Mouse (Mus musculus) neural tube, embryonic 13.5 days (tissue): ENCODE measurements around the gene 4931428F04Rik. TPM values are rescaled to one million over a fixed set of nuclear protein-coding genes. Genes with fewer than 3 reads are reported as not detected.

Experiments used
- ATAC-seq: fragments of 200-750 bp; cut with Nextera tagmentation; 2 replicates; pipeline ENCODE4 v1.8.0; 2017; ENCODE audit warnings: low read depth, mild to moderate bottlenecking, moderate TSS enrichment, moderate library complexity
- H3K27ac ChIP-seq: fragments of 300-500 bp; sonication (generic); replicated peaks from 2 replicates; pipeline ENCODE4 v1.5.1; 2015; ENCODE audit warnings: moderate library complexity, mild to moderate bottlenecking, inconsistent platforms
- H3K27me3 ChIP-seq: fragments of 300-500 bp; sonication (generic); 2 replicates; pipeline ENCODE4 v1.6.1; 2015; ENCODE audit warnings: mild to moderate bottlenecking, inconsistent platforms
- H3K36me3 ChIP-seq: fragments of 300-500 bp; sonication (generic); 2 replicates; pipeline ENCODE4 v1.6.1; 2015; ENCODE audit warnings: mild to moderate bottlenecking, inconsistent platforms
- H3K4me1 ChIP-seq: fragments of 300-500 bp; sonication (generic); replicated peaks from 2 replicates; pipeline ENCODE4 v1.6.1; 2015; ENCODE audit warnings: inconsistent platforms
- H3K4me2 ChIP-seq: fragments of 300-500 bp; sonication (generic); 2 replicates; pipeline ENCODE4 v1.6.1; 2015; ENCODE audit warnings: inconsistent platforms, mild to moderate bottlenecking, moderate library complexity
- H3K4me3 ChIP-seq: fragments of 300-500 bp; sonication (generic); 2 replicates; pipeline ENCODE4 v1.5.1; 2015; ENCODE audit warnings: mild to moderate bottlenecking, inconsistent platforms
- H3K9ac ChIP-seq: fragments of 300-500 bp; sonication (generic); 2 replicates; pipeline ENCODE4 v1.6.1; 2015; ENCODE audit warnings: moderate library complexity, mild to moderate bottlenecking, inconsistent platforms
- H3K9me3 ChIP-seq: fragments of 300-500 bp; sonication (generic); 2 replicates; pipeline ENCODE4 v1.6.1; 2016; ENCODE audit warnings: inconsistent platforms
- WGBS: fragments of 180-500 bp; shearing (Covaris S2); methylation state at CpG from one replicate; pipeline ENCODE4 v1.1.7; 2015; 5-methylcytosine and 5-hydroxymethylcytosine counted together
- polyA plus RNA-seq: library from polyadenylated mRNA; unstranded; fragments of >200 nt; fragmentation: Nextera tagmentation; extraction: Ambion mirVana; gene quantifications from 2 replicates; pipeline ENCODE4 v1.2.1, GENCODE M21; 2015

Gene 4931428F04Rik
- polyA plus RNA-seq, 1 experiment from 2014 or later = 124 TPM

DNA sequence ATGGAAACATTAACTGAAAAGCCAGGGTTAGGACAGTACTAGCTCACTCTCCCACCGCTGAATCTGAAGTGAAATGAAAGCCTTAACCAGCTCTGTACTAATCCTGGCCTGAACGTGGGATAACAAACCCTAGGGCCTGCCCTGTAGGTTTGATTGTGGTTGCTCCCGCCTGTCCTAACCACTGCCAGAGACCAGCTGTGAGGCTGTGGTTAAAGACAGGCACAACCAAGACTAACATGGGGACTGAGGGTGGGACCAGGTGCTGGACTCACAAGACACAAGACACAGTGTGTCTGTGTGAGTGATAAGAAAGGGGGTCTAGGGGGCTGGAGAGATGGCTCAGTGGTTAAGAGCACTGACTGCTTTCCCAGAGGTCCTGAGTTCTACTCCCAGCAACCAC, 9.1 kb downstream of the 4931428F04Rik start:
- Histone ChIP-seq H3K27me3 (peaks cover 56% of the 10 kb centered on the region), H3K36me3 (peaks cover 51% of the 10 kb centered on the region), H3K9ac (no peak overlapping the region), H3K9me3 (no peaks in the 10 kb centered on the region), H3K27ac (no peak overlapping the region), H3K4me1 (peaks cover 37% of the 10 kb centered on the region), H3K4me2 (no peak overlapping the region), H3K4me3 (no peak overlapping the region)
- no peak for ATAC-seq
- 70% methylated on average over 3 of the region's 3 CpGs for WGBS

DNA sequence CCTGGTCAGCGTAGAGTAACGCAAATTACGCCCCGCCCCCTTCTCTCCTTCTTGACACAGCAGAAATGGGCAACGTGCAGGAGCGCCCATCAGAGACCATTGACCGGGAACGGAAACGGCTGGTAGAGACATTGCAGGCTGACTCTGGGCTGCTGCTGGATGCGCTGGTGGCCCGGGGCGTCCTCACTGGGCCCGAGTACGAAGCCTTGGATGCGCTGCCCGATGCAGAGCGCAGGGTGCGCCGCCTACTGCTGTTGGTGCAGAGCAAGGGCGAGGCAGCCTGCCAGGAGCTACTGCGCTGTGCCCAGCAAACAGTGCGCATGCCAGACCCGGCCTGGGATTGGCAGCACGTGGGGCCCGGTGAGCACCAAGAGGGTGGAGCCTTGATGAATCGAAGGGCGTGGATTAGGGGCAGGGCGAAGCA, 10.7 kb downstream of the 4931428F04Rik start:
- H3K9me3 ChIP-seq = no peaks in the 10 kb centered on the region
- peak; percentile 58; the same call in 1 of the 2 replicates for ATAC-seq
- peaks cover 72% of the 10 kb centered on the region for H3K27me3 ChIP-seq
- H3K4me3 ChIP-seq = peak overlapping the region; percentile 17
- peaks cover 34% of the 10 kb centered on the region for H3K4me1 ChIP-seq
- WGBS = 2% methylated on average over 28 of the region's 28 CpGs
- peak overlapping the region; percentile 31; the same call in 1 of the 2 replicates for H3K9ac ChIP-seq
- H3K36me3 ChIP-seq = peaks cover 39% of the 10 kb centered on the region
- H3K27ac ChIP-seq = no peak overlapping the region
- H3K4me2 ChIP-seq = peak overlapping the region; percentile 50

DNA sequence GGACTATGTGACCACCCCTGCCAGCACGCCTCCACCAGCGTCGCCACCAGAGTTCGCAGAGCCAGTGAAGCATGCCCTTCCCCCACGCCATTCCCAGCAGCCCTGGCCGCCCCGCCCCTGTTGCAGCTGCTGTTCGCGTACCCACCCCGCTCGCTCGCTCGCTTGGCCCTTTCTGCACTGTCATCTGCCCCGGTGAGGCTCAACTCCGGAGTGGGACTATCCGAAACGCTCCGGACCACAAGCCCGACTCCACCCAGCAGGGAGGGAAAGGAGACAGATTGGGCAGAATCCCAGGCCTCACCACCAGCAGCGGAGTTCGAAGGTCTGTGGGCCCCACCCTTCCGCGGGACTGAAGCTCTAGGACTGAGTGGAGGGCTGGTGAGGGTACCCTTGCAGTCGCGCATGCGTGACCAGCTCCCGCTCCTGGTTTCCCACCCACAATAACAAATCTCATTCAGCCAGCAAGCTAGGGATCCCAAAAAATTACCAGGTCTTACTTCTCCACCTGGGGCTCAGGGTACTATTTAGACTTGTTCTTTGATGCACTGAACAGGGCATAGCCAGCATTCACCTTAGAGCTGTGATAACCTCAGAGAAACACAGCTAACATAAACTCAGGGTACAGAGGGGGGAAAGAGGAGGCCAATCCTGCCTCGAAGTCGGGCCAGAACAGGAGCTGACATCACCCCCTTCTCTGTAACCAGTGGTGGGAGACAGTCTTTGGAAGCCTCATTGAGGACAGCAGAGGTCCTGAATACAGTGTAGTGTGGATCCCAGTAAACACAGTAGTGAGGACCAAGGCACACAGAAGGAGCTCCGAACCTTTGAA, 13.2 kb downstream of the 4931428F04Rik start:
- Histone ChIP-seq H3K9me3 (no peaks in the 10 kb centered on the region), H3K4me2 (peak overlapping the region; percentile 77), H3K27ac (no peak overlapping the region), H3K9ac (peak overlapping the region; percentile 75), H3K4me1 (peaks cover 34% of the 10 kb centered on the region), H3K36me3 (peaks cover 15% of the 10 kb centered on the region), H3K27me3 (peaks cover 92% of the 10 kb centered on the region), H3K4me3 (peak overlapping the region; percentile 45)
- peak; percentile 73 for ATAC-seq
- WGBS = 2% methylated on average over 30 of the region's 30 CpGs

DNA sequence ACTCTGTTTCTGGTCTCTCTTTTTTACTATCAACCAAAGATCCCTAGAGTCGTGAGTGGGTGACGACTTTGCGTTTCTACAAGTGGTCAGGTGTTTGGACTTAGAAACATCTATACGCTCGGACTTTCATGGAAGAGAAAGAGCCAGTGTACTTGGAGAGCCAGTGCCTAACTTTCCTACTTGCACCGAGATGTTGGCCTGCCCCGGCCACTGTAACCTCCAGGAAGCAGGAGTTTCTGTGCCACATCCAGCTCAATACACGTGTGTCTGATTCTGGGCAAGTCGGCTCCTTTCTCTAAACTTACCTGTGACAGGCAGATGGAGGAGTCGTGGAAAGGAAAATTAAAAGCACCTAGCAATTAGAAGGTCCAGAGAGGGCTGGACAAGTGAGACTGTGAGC, 13.8 kb downstream of the 4931428F04Rik start, which contains the start of gene Nol3:
Nol3 (plus strand) TSS at position 301 of the 400 bp plus-strand sequence.
- Histone ChIP-seq H3K4me3 (peak within 1 kb of the TSS; percentile 45), H3K4me1 (peaks cover 38% of the 10 kb centered on the region), H3K4me2 (peak within 1 kb of the TSS; percentile 77), H3K36me3 (peaks cover 11% of the 10 kb centered on the region; the same call in 1 of the 2 replicates), H3K27me3 (peaks cover 99% of the 10 kb centered on the region), H3K9me3 (no peaks in the 10 kb centered on the region), H3K27ac (no peak within 1 kb of the TSS), H3K9ac (peak within 1 kb of the TSS; percentile 75)
- no peak for ATAC-seq
- WGBS = 2% methylated on average over 10 of the region's 10 CpGs

DNA sequence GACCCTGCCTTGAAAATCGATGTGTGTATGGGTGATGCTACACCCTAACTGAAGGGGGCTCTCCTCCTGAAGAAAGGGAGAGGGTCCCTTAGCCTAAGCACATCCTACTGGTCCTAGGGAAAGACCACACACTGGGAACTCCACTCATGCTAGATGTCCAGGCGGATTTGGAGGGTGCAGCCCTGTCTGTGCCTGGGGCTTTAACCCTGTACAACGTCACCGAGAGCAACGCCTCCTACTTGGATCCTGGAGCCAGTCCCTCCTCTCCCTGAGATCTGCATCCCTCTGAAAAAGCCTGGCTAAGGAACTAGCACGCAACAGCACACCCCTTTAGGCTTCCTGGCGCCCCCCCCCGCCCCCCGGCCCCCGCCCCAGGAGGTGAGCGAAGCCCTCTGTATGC, 14.3 kb downstream of the 4931428F04Rik start:
- Histone ChIP-seq H3K27me3 (peaks cover 99% of the 10 kb centered on the region), H3K27ac (no peak overlapping the region), H3K9ac (no peak overlapping the region), H3K4me1 (peaks cover 43% of the 10 kb centered on the region), H3K9me3 (no peaks in the 10 kb centered on the region), H3K4me3 (no peak overlapping the region), H3K4me2 (peak overlapping the region; percentile 77), H3K36me3 (peaks cover 8% of the 10 kb centered on the region; the same call in 1 of the 2 replicates)
- WGBS = 5% methylated on average over 11 of the region's 11 CpGs
- ATAC-seq = no peak

DNA sequence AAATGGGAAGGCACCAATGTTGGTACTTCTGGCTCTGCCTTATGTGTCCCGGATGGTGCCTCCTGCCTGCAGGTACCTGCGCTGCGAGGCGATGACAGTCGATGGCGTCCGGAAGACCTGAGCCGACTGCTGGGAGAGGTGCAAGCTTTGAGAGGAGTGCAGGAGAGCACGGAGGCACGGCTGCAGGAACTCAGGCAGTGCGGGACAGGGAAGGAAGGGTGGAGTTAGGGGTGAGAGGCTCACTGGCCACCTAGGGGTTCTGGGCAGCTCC, 18.8 kb downstream of the 4931428F04Rik start:
- Histone ChIP-seq H3K27me3 (peaks cover 99% of the 10 kb centered on the region), H3K36me3 (no peaks in the 10 kb centered on the region), H3K4me2 (peak overlapping the region; percentile 9; the same call in 1 of the 2 replicates), H3K4me1 (peaks cover 41% of the 10 kb centered on the region), H3K4me3 (0 out of 2 replicates have a peak overlapping the region, but pooled peaks have one; percentile 0), H3K9ac (0 out of 2 replicates have a peak overlapping the region, but pooled peaks have one; percentile 4), H3K27ac (no peak overlapping the region), H3K9me3 (no peaks in the 10 kb centered on the region)
- under 1% methylated on average over 11 of the region's 11 CpGs for WGBS
- no peak for ATAC-seq

DNA sequence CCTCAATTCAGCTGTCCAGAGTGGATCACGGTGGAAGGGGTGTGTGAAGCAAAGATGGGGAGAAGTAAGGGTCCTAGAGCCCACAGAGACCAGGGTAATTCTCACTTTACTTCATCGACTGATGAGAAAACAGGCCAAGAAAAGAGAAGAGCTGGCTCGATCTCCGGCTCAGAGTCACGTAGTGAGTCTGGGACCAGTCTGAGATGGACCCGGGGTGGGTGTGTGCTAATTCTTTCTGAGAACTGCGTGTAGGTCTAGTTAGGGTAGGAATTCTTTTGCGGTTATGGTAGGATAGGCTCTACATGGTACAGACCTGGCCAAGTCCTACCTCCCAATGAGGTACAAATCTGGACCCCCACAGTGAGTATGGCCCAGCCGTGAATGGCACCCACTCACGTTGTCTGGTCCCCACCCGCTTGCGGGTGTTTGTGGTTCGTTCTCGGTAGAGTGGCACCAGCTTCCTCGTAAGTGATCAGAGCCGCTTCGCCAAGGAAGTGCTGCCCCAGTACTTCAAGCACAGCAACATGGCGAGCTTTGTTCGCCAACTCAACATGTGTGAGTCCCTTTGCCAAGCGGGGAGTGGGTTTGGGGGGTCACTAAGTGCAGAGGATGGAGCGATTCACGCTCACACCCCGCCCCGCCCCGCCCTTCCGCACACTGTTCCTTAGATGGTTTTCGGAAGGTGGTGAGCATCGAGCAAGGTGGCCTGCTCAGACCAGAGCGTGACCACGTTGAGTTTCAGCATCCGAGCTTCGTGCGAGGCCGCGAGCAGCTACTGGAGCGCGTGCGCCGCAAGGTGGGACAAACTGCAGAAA, 19.4 kb downstream of the 4931428F04Rik start:
- Histone ChIP-seq H3K4me1 (peaks cover 35% of the 10 kb centered on the region), H3K36me3 (no peaks in the 10 kb centered on the region), H3K9me3 (no peaks in the 10 kb centered on the region), H3K27ac (no peak overlapping the region), H3K4me3 (peak overlapping the region; percentile 47), H3K27me3 (peaks cover 99% of the 10 kb centered on the region), H3K4me2 (peak overlapping the region; percentile 74), H3K9ac (peak overlapping the region; percentile 65)
- ATAC-seq = no peak
- 2% methylated on average over 39 of the region's 39 CpGs for WGBS

DNA sequence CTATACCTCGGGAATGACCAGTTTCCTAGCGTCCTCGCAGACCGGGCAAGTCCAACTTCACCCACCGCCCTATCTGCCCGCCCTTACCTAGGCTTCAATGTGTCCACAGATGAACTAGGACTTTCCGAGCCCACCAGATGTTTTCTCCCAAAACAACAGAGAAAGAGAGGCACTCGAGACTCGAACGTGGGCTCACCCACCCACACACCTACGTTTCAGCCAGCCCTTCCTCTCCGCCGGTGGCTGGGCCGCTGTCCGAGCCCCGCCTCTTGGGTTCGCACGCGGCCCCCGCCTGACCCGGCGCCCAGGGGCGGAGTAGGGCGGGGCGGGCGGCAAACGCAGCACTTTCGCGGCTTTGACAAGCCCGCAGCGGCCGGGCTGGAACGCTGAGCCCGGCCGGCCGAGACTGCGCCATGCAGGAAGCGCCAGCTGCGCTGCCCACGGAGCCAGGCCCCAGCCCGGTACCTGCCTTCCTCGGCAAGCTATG, 20.2 kb downstream of the 4931428F04Rik start, which contains the start of gene Hsf4:
Hsf4 (plus strand) TSS at position 341 of the 487 bp plus-strand sequence.
- H3K9me3 ChIP-seq = no peaks in the 10 kb centered on the region
- H3K9ac ChIP-seq = peak within 1 kb of the TSS; percentile 65
- H3K4me3 ChIP-seq = peak within 1 kb of the TSS; percentile 47
- peaks cover 99% of the 10 kb centered on the region for H3K27me3 ChIP-seq
- no peak for ATAC-seq
- H3K4me1 ChIP-seq = peaks cover 38% of the 10 kb centered on the region
- H3K4me2 ChIP-seq = peak within 1 kb of the TSS; percentile 74
- no peaks in the 10 kb centered on the region for H3K36me3 ChIP-seq
- WGBS = under 1% methylated on average over 42 of the region's 42 CpGs
- H3K27ac ChIP-seq = peak within 1 kb of the TSS; percentile 67

DNA sequence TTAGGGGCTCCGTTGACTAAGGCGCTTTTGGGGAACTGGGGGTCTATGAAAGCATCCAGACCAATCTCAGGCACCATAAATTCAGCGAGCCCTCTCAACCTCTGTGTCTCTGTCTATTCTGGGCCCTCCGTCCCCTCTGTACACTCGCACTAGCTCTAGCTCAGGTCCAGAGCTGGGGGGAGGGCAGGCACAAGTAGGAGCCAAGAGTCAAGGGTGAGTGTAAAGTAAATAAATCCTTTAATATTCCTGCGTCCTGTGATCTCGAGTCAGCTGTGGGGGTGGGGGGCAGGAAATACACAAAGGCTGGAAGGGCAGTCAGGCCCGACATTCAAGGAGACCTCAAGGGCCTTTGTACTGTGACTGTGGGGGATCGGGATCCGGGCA, 20.6 kb downstream of the 4931428F04Rik start:
- no peak overlapping the region for H3K27ac ChIP-seq
- peak overlapping the region; percentile 65 for H3K9ac ChIP-seq
- no peaks in the 10 kb centered on the region for H3K36me3 ChIP-seq
- H3K9me3 ChIP-seq = no peaks in the 10 kb centered on the region
- H3K4me2 ChIP-seq = peak overlapping the region; percentile 74
- peak; percentile 41 for ATAC-seq
- peaks cover 41% of the 10 kb centered on the region for H3K4me1 ChIP-seq
- WGBS = under 1% methylated on average over 10 of the region's 10 CpGs
- H3K4me3 ChIP-seq = peak overlapping the region; percentile 47
- H3K27me3 ChIP-seq = peaks cover 97% of the 10 kb centered on the region

DNA sequence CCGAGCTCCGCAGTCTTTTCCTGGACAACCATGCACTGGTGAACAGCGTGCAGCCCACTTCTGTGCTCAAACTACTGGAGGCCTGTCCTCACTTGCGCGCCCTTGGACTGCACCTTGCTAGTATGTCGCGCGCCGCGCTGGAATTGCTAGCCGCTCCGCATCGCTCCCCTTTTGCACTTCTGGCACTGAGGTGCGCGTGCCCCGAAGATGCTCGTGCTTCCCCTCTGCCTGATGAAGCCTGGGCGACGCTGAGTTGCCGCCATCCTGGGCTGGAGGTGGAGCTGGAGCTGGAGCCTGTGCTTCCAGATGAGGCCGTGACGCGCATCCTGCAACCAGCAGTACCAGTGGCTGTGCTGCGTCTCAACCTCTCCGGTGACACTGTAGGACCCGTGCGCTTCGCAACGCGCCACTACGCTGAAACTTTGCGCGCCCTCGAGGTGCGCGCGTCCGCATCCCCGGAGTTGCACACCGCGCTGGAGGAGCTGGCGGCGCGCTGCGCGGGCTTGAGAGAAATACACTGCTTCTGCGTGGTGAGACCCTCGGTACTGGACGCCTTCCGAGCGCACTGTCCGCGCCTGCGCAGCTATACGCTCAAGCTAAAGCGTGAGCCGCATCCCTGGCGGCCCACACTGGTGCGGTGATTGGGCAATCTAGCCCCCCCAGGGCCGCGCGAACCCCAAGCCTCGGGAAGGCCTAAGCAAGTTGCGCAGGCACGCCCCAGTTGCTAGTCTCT, 21.2 kb downstream of the 4931428F04Rik start:
- WGBS = under 1% methylated on average over 65 of the region's 65 CpGs
- Histone ChIP-seq H3K4me3 (peak overlapping the region; percentile 47), H3K36me3 (no peaks in the 10 kb centered on the region), H3K27ac (peak overlapping the region; percentile 67), H3K4me1 (peaks cover 45% of the 10 kb centered on the region), H3K9ac (peak overlapping the region; percentile 65), H3K9me3 (no peaks in the 10 kb centered on the region), H3K27me3 (peaks cover 97% of the 10 kb centered on the region), H3K4me2 (peak overlapping the region; percentile 74)
- peak; percentile 87 for ATAC-seq

DNA sequence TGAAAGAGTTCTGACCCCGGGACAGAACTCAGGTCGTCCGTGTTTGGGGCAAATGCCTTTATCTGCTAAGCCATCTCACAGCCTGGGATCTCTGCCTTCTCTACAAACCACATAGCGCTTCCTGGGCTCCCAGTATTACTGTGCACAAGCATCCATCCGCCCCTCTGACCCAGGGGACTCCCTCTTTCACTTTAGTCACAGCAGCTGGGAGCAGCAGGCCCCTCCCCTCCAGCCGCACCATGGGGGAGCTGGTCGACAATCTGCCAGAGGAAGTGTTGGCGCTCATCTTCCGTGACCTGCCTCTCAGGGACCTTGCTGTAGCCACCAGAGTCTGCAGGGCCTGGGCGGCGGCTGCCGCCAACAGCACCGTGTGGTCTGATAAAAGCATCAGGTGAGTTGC, 22.9 kb downstream of the 4931428F04Rik start:
- H3K4me2 ChIP-seq = no peak overlapping the region
- WGBS = 6% methylated on average over 13 of the region's 13 CpGs
- peaks cover 45% of the 10 kb centered on the region for H3K4me1 ChIP-seq

More for the DNA sequence above, 22.9 kb downstream of the 4931428F04Rik start:
- Histone ChIP-seq H3K4me3 (no peak overlapping the region), H3K9ac (no peak overlapping the region), H3K27me3 (peaks cover 95% of the 10 kb centered on the region), H3K9me3 (no peaks in the 10 kb centered on the region), H3K27ac (no peak overlapping the region), H3K36me3 (no peaks in the 10 kb centered on the region)
- ATAC-seq = no peak
